Mouse (Mus musculus) midbrain, embryonic 16.5 days (tissue): ENCODE measurements around the gene Rcan3. TPM values are rescaled to one million over a fixed set of nuclear protein-coding genes. Genes with fewer than 3 reads are reported as not detected.

ENCODE experiments used
- ATAC-seq: fragments of 200-750 bp; cut with Nextera tagmentation; 2 replicates; pipeline ENCODE4 v1.8.0; 2017; ENCODE audit warnings: moderate TSS enrichment
- H3K27ac ChIP-seq: fragments of 300-500 bp; sonication (generic); 2 replicates; pipeline ENCODE4 v1.5.1; 2014; ENCODE audit warnings: mild to moderate bottlenecking, low read length, mixed read lengths
- H3K27me3 ChIP-seq: fragments of 300-500 bp; sonication (generic); 2 replicates; pipeline ENCODE4 v1.6.1; 2014; ENCODE audit warnings: low read depth, low read length, mixed read lengths; ENCODE audit not compliant: control insufficient read depth, insufficient read depth
- H3K36me3 ChIP-seq: fragments of 300-500 bp; sonication (generic); 2 replicates; pipeline ENCODE4 v1.6.1; 2014; ENCODE audit warnings: mild to moderate bottlenecking, low read length, moderate library complexity, mixed read lengths; ENCODE audit not compliant: control insufficient read depth, insufficient read depth
- H3K4me1 ChIP-seq: fragments of 300-500 bp; sonication (generic); 2 replicates; pipeline ENCODE4 v1.6.1; 2014; ENCODE audit warnings: mild to moderate bottlenecking, low read length, mixed read lengths; ENCODE audit not compliant: control insufficient read depth, insufficient read depth
- H3K4me2 ChIP-seq: fragments of 300-500 bp; sonication (generic); 2 replicates; pipeline ENCODE4 v1.6.1; 2014; ENCODE audit warnings: mild to moderate bottlenecking, low read length, mixed read lengths
- H3K4me3 ChIP-seq: fragments of 300-500 bp; sonication (generic); 2 replicates; pipeline ENCODE4 v1.5.1; 2014; ENCODE audit warnings: low read depth, mild to moderate bottlenecking, low read length, moderate library complexity, mixed read lengths
- H3K9ac ChIP-seq: fragments of 300-500 bp; sonication (generic); 2 replicates; pipeline ENCODE4 v1.6.1; 2014; ENCODE audit warnings: low read depth, low read length, mixed read lengths
- H3K9me3 ChIP-seq: fragments of 300-500 bp; sonication (generic); replicated peaks from 2 replicates; pipeline ENCODE4 v1.6.1; 2014; ENCODE audit warnings: mild to moderate bottlenecking, low read length, mixed read lengths; ENCODE audit not compliant: control insufficient read depth, poor library complexity, severe bottlenecking
- WGBS: fragments of 180-500 bp; shearing (Covaris S2); extraction: QIAGEN DNeasy Blood & Tissue Kit; methylation state at CpG from one replicate; pipeline ENCODE4 v1.1.7; 2014; 5-methylcytosine and 5-hydroxymethylcytosine counted together
- polyA plus RNA-seq: library from polyadenylated mRNA; unstranded; fragments of >200 nt; fragmentation: Nextera tagmentation; extraction: Ambion mirVana; gene quantifications from 2 replicates; pipeline ENCODE4 v1.2.1, GENCODE M21; 2015

The Rcan3 gene
- polyA plus RNA-seq, 1 experiment from 2014 or later, result 59.1 TPM

DNA sequence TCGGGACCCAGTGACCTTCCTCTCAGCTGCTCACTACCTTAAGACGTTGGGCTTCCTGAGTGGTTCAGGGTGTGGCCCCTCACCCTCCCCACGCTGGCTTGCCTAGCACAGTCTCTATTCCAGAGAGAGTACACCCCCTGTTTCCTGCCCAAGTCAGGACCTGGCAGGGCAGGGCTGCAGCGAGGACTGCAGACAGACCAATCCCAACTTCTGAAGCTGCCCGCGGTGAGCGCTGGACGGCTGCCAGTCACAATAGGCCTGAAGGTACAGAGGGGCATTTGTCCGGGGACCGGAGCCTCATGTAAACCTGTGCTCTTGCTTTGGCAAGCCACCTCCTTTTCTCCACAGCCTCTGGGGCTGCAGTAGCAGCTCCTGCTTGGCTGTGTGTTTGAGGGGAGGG lies 48.0 kb downstream of the Rcan3 start:
- H3K4me1 ChIP-seq, result no peaks in the 10 kb centered on the region
- no peaks in the 10 kb centered on the region for H3K9me3 ChIP-seq
- H3K4me3 ChIP-seq, result no peak overlapping the region
- no peaks in the 10 kb centered on the region for H3K36me3 ChIP-seq
- no peak overlapping the region for H3K9ac ChIP-seq
- no peak overlapping the region for H3K27ac ChIP-seq
- 65% methylated on average over 10 of the region's 10 CpGs for whole genome bisulfite sequencing
- H3K4me2 ChIP-seq, result no peak overlapping the region
- peaks cover 3% of the 10 kb centered on the region for H3K27me3 ChIP-seq
- ATAC-seq, result no peak

DNA sequence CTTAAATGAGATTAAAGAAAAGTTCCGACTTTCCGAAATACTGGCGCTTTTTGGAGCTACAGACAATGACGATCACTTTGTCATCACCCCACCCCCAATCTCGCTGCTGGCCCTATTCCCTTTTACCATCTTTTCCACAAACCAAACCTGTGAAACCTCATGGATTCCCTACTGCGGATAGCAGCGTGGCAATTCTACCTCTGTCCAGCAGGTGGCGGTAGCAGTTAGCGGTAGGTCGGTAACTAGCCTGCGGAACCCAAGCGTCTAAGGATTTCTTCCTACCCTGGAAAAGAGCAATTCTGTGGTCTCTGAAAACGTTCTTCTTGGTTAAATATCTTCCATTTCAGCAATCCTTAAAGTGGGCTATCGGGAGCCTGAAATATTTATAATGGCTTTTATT lies 51.3 kb downstream of the Rcan3 start:
- WGBS, result 3% methylated on average over 14 of the region's 14 CpGs
- Histone ChIP-seq H3K9me3 (no peaks in the 10 kb centered on the region), H3K9ac (no peak overlapping the region), H3K27me3 (peaks cover 3% of the 10 kb centered on the region), H3K4me2 (no peak overlapping the region), H3K36me3 (no peaks in the 10 kb centered on the region), H3K4me3 (no peak overlapping the region), H3K27ac (no peak overlapping the region), H3K4me1 (no peaks in the 10 kb centered on the region)
- ATAC-seq, result no peak

DNA sequence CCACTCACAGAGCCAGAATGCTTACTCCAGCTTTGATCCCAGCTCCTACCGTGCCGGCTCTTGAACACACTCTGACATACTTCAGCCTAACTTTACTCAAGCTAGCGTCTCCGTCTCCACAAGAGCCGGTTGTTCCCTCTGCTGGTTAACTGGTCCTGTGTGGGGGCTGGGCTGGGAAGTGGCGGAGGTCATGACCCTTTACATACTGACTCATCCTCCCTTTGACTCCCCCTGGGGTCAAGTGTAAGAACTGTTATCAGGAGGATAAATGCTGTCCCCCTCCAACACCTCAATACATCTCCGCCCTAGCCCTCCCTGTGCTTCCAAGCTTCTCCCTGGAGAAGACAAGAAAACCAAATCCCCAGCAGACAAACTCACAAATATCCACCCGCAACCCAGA lies 52.3 kb downstream of the Rcan3 start:
- WGBS, result 55% methylated on average over 8 of the region's 8 CpGs
- Histone ChIP-seq H3K4me1 (no peaks in the 10 kb centered on the region), H3K36me3 (no peaks in the 10 kb centered on the region), H3K4me2 (no peak overlapping the region), H3K9me3 (no peaks in the 10 kb centered on the region), H3K4me3 (no peak overlapping the region), H3K27me3 (peaks cover 3% of the 10 kb centered on the region), H3K27ac (no peak overlapping the region), H3K9ac (no peak overlapping the region)
- no peak for ATAC-seq

DNA sequence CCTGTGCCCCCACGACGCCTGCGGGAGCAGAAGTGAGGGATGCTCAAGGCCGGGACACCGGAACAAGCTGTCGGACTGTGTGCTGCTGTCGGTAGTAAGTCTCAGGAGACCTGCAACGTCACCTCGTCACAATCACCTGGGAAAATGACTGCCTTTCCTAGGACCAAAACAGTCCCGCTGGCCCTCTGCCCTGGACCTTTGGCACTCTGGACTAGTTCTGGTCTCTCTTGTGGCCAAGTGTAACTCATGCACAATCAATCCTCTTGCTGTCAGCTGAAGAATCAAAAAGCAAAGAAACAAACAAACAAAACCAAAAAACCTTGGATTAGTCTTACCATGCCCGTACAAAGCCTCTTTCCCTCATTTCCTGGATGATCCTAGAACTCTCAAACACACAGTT lies 56.4 kb downstream of the Rcan3 start:
- Histone ChIP-seq H3K9me3 (no peaks in the 10 kb centered on the region), H3K27ac (no peak overlapping the region), H3K4me3 (no peak overlapping the region), H3K36me3 (no peaks in the 10 kb centered on the region), H3K4me2 (no peak overlapping the region), H3K4me1 (no peaks in the 10 kb centered on the region), H3K27me3 (no peaks in the 10 kb centered on the region), H3K9ac (no peak overlapping the region)
- ATAC-seq, result no peak
- 89% methylated on average over 11 of the region's 11 CpGs for WGBS

DNA sequence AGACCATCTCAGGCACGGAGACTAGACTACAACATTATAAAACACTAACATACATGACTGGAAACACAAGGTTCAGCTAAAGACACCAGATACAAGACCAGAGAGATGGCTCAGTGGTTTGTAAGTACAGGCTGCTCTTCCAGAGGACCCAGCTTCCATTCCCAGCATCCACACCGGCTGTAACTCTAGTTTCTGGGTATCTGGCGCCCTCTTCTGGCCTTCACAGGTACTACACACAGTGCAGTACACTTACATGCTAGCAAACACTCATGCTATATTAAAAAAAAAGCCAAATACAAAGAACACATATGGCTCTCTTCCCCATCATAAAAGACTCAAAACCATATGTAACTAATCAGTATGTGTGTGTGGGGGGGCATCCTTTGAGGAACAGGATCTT lies 58.2 kb downstream of the Rcan3 start:
- Histone ChIP-seq H3K27me3 (no peaks in the 10 kb centered on the region), H3K9me3 (no peaks in the 10 kb centered on the region), H3K9ac (no peak overlapping the region), H3K4me2 (no peak overlapping the region), H3K4me1 (no peaks in the 10 kb centered on the region), H3K36me3 (no peaks in the 10 kb centered on the region), H3K4me3 (no peak overlapping the region), H3K27ac (no peak overlapping the region)
- 68% methylated on average over 3 of the region's 3 CpGs for WGBS
- no peak for ATAC-seq

DNA sequence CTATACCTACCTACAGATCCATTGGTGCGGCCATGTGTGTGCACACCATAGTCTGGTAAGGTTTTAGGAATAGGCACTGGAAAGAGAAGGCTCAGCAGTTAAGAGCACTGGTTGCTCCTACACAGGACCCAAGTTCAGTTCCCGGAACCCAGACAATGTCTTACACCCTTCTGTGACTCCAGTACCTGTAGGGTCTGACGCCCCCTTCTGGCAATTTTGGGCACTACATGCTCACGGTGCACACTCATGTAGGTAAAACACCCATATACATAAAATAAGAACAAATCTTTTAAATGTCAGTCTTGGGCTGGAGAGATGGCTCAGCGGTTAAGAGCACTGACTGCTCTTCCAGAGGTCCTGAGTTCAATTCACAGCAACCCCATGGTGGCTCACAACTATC lies 60.4 kb downstream of the Rcan3 start:
- 77% methylated on average over 5 of the region's 5 CpGs for WGBS
- Histone ChIP-seq H3K4me2 (no peak overlapping the region), H3K4me1 (no peaks in the 10 kb centered on the region), H3K4me3 (no peak overlapping the region), H3K9ac (no peak overlapping the region), H3K36me3 (no peaks in the 10 kb centered on the region), H3K9me3 (no peaks in the 10 kb centered on the region), H3K27ac (no peak overlapping the region), H3K27me3 (no peaks in the 10 kb centered on the region)
- ATAC-seq, result no peak

DNA sequence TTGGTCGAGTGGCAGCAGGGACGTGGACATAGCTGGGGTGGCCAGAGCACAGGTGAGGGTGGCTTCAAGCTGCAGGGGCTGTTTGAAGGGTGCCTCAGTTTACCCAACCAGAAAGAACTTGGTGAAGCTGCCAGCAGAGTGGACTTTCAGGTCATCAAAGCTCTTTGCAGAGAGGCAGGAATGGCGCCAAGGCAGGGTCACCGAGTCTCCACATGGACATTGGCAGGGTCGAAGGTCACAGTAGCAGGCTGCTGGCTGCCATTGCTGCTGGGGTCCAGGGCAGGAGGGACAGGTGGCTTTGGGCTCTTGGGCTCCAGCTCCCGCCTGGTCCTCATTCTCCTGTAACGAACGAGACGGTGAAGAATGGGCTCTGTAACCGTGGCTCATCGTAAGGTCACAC lies 63.3 kb downstream of the Rcan3 start:
- 80% methylated on average over 11 of the region's 11 CpGs for WGBS
- Histone ChIP-seq H3K9me3 (no peaks in the 10 kb centered on the region), H3K4me3 (no peak overlapping the region), H3K27me3 (no peaks in the 10 kb centered on the region), H3K27ac (no peak overlapping the region), H3K4me1 (no peaks in the 10 kb centered on the region), H3K9ac (no peak overlapping the region), H3K4me2 (no peak overlapping the region), H3K36me3 (no peaks in the 10 kb centered on the region)
- ATAC-seq, result no peak

DNA sequence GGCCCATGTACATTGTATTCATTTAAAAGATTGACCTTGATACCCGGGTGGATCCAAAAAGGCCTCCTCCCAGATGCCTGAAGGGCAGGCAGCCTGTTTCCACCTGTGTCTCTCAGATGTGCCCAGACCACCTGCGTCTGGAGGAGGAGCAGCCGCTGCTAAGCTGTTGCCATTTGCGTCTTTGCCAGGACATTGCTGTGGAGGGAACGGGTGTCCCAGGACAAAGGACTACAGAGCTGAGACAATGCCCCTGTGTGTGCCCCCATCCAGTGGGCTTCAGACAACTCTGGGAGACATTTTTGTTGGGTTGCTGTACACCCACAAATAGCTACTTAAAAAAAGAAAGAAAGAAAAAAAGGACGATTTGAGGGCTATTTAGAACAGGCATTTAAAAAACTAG lies 70.8 kb downstream of the Rcan3 start:
- H3K4me2 ChIP-seq, result no peak overlapping the region
- H3K4me3 ChIP-seq, result no peak overlapping the region
- 22% methylated on average over 6 of the region's 6 CpGs for WGBS
- H3K36me3 ChIP-seq, result no peaks in the 10 kb centered on the region
- H3K9ac ChIP-seq, result no peak overlapping the region
- no peak for ATAC-seq
- H3K4me1 ChIP-seq, result no peaks in the 10 kb centered on the region
- no peak overlapping the region for H3K27ac ChIP-seq
- H3K9me3 ChIP-seq, result no peaks in the 10 kb centered on the region
- no peaks in the 10 kb centered on the region for H3K27me3 ChIP-seq
